Mouse (Mus musculus): ENCODE results near the gene Zfp831.

The Zfp831 gene

DNA sequence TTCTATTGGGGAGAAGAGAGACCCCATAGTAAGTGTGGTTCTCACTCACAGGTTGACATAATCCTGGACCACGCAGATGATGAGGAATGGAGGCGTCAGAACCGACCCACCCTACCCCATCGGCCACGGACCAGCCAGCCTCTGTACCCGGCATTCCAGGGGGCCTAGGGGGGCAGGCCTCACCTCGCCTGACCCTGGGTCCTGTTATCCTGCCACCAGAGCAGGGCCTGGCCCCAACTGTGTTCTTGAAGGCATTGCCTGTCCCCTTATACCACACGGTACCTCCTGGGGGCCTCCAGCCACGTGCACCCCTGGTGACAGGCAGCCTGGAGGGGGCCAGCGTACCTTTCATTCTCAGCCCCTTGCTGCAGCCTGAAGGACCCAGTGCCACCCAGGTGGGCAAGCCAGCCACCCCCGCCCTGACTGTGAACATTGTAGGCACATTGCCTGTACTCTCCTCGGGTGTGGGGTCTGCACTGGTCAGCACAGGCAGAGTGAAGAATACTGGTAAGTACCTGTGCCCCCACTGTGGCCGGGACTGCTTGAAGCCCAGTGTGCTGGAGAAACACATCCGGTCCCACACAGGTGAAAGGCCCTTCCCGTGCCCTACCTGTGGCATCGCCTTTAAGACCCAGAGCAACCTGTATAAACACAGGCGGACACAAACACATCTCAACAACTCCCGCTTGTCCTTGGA, at the start of gene Zfp831:
Gene Zfp831 (plus strand): TSS at position 87 of the 697 bp plus-strand sequence.
- no peak for DNase-seq (ENCODE audit: extremely low read depth, insufficient read length, low spot score)

DNA sequence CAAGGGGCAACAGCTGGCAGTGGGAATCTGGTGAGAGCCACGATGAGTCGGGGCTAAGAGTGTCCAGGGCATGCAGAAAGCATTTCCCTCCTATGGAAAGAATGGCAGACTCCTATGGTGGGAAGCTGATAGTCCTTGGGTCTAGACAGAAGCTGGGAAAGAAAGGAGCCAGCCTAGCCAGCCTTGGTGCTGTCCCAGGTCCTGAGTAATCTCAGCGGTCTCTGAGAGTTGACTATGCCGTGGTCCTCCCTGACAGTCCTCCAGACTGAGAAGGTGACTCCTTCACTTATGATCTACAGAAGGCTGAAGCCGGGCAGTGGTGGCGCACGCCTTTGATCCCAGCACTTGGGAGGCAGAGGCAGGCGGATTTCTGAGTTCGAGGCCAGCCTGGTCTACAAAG, 48.4 kb upstream of the Zfp831 start:
- DNase-seq (ENCODE audit: extremely low read depth, insufficient read length, low spot score), result no peak

DNA sequence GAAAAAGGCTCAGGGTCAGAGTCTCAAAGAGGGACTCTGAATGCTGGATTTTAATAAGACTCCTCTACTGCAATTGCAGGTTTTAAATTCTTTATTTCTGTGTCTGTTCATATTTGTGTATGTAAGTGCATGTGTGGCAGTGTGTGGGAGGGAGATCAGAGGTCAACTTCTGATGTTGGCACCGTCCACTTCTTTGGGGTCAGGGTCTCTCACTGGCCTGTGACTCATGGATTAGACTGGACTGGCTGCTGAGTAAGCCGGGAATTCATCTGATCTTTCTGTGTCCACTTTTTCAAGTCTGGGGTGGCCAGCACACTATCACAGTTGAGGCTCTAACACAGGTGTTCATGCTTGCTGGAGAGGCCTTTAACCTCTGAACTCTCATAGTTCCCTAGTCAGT, 47.7 kb upstream of the Zfp831 start:
- DNase-seq (ENCODE audit: extremely low read depth, insufficient read length, low spot score), result no peak

DNA sequence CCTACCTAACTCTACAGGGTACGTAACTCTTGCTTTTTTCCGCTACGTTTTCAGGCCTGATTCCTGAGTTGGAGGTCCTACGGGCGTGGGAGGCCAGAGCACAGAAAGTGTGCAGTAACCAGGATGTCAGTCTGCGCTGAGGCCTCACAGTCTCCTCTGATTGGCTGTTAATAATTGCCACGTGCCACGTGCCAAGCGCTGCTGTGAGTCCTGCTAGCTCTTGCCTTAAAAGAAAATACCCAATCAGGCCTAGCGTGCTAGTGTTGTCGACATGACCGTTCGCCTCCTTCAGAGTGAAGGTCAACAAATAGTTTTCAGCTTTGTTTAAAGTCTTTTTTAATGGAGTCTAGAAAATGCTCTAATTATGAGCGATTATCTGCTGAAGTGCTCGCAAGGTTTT, 46.9 kb upstream of the Zfp831 start:
- no peak for DNase-seq (ENCODE audit: extremely low read depth, insufficient read length, low spot score)

DNA sequence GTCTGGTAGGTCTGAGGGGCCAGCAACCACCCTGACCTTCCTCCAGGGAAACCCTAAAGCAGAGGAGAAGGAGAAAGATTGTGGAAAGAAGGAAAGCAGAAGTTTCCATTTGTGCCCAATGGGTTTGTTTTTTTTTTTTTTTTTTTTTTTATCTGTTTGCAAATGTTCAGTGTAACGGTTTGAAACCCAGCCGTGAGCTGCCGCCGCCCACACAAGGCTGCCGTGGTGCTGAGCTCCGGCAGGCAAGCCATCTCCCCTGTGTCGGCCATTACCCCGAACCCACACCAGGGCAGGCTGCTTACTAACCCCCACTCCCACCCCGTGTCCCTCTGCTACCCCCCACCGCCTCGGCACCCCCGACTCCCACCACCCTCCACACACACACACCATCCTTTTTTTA, 44.9 kb upstream of the Zfp831 start:
- DNase-seq (ENCODE audit: extremely low read depth, insufficient read length, low spot score), result no peak

DNA sequence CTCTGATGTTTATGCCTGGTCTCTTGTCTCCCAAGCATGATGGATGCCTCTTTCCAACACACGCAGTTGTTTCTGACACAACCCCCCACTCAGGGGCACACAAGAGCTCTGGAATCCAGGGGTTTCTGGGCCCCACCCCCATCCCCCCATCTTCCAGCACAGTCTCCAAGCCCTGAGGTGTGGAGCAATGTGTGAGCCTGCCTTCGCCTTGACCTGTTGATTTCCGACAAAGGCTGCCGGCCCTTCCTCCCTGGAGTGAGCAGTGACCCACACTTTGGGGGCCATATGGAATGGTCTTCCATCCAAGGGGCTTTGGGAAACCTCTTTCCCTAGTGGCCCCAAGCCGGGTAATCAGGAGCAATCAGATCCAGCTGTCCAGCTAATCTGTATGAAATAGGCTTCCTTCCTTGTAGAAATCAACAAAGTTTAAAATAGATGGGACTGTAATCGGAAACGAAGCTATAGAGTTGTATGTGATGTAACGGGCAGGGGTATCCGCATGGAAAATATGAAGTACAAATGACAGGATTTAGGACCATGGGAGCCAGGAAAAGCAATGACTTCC, 44.2 kb upstream of the Zfp831 start:
- no peak for DNase-seq (ENCODE audit: extremely low read depth, insufficient read length, low spot score)

DNA sequence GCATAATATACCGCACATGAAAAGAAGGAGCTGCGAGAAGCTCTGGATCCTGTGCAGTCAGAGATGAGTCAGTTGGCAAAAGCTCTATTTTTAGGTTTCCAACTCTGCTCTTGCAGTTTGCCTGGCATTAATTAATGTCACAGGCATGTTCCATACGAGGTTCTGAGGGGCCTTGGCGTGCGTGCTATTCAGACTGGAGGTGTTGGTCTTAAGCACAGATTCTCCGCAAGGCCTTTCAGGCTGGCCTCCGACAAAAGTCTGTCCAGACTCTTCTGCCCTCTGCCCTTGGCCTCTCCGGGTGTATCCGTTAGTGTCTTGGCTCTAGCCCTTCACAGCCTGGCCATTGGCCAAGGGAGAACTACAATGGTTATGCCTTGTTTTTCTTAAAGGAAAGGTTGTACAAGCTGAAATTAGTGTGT, 43.5 kb upstream of the Zfp831 start:
- no peak for DNase-seq (ENCODE audit: extremely low read depth, insufficient read length, low spot score)

DNA sequence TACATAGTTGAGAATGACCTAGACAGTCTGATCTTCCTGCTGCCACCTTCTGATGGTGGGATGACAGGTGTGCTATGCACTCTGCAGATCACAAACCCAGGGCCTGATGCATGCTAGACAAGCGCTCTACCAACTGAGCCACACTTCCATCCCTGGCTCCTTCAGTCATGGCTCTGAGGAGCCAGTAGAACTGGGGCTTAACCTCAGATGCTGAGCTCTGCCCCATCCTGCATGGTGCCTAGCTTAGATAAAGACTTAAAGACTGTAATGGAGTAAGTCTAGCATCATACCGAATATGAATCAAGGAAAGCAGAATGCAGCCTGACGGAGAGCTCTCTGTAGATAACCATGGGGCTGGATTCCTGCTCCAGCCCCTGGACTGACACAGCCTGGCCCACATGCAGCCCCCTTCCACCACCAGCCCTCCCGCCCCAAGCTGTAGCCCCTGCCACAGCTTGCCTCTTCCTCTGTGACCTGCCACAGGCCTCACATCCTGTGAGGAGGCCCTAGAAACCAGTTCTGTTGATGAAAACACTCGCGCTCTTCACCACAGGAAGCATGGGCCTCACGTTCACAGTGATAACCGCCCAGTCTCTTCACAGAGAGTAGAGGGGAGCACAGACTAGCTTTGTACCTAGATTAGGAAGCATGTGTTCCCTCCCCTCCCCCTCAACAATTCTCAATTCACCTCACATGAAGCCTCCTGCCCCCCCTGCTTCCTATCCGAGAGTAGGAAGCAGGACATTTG, 41.2 kb upstream of the Zfp831 start:
- DNase-seq (ENCODE audit: extremely low read depth, insufficient read length, low spot score), result no peak

DNA sequence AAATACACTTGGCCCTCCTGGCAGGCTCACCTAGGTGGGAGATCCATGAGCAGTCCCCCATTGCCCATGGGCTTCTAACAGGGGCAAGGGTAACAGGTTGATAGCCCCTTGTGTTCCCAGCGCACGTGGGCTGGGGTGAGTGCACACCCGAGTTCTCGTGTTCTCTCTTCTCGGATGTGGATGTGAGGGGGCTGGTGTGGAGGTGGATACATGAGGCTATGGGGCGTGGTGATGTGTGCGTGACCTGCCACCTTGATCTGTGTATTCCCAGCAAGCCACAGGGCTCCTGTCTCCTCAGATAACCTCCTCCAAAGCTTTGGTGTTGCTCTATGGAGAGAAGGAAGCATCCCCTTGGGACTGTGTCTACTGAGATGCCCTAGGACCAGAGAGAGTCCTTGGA, 40.0 kb upstream of the Zfp831 start:
- DNase-seq (ENCODE audit: extremely low read depth, insufficient read length, low spot score), result no peak

DNA sequence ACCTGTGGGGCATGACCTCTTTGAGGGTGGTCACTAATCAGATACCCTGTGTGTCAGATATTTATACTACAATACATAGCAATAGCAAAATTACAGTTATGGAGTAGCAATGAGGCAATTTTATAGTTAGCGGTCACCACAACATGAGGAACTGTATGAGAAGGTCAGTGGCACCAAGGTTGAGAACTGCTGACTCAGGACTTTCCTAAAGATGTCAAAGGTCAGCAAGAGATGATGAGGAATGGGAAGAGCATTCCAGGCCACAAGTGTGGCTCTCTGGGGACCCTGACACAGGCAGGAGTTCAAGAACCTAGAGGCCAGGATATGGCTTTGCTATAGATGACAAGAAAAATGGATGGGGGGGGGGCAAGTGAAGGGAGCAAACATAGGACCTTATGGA, 38.3 kb upstream of the Zfp831 start:
- DNase-seq (ENCODE audit: extremely low read depth, insufficient read length, low spot score), result no peak

DNA sequence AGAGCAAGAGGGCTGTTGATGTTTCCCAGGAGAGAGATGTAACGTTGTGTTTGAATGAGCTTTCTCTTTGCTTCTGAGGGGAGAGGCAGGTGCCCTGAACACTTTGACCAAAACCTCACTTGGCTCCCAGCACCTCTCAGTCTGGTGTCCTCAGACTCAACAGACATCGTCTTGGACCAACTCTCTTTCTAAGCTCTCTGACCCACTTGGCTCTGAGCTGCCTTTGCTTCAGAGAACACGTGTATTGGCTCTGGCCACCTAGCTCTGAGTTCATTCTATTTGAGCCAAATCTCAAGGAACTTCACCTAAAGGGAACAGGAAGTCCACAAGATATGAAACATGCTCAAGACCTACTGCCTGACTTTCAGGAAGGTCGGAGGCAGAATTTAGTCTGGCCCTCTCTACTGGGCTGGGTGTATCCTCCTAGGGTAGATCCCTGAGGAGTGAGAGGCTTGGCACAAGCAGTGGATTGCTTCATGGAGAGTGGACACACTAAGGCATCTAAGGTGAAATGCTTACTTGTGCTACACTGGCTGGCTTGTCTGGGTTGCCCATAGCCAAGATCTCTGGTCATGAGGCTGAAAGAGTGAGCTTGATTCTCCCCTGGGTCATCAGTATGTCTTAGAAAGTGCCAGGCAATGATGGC, 37.8 kb upstream of the Zfp831 start:
- DNase-seq (ENCODE audit: extremely low read depth, insufficient read length, low spot score), result no peak

DNA sequence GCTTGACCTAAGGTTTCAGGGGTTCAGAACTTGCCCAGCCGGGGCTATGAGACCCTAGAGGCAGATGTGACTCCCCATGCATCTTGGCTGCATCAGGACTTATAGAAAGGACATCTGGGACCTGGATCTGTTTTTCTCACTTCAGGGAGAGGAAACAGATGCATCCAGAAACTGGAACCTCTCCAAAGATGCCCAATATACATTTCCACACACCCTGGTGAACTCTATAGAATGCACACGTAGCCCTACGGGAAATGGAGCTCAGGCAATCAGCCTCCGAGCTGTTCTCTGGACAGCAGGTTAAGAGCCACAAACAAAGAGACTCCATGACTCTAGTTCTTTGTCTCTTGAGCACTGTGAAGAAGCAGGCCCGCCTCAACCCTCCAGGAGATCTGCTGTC, 37.0 kb upstream of the Zfp831 start:
- no peak for DNase-seq (ENCODE audit: extremely low read depth, insufficient read length, low spot score)

DNA sequence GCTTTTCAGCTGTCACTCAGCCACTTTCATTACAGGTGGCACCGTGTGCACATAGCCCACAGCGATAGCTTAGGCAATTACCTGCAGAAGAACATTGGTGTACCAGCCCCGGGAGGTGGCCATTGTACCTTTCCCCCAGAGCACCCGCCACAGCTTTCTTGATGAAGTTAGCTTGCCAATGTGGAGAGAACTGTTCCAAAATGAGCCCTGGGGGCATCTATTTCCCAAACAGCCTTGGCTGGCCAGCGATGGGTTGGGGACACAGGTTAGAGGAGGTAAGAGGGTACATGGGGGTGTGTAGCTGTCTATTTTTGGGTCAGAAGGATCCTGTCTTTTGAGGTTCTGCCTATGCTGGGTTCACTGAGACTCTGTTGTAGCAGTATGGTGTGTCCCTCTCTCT, 33.4 kb upstream of the Zfp831 start:
- no peak for DNase-seq (ENCODE audit: extremely low read depth, insufficient read length, low spot score)

DNA sequence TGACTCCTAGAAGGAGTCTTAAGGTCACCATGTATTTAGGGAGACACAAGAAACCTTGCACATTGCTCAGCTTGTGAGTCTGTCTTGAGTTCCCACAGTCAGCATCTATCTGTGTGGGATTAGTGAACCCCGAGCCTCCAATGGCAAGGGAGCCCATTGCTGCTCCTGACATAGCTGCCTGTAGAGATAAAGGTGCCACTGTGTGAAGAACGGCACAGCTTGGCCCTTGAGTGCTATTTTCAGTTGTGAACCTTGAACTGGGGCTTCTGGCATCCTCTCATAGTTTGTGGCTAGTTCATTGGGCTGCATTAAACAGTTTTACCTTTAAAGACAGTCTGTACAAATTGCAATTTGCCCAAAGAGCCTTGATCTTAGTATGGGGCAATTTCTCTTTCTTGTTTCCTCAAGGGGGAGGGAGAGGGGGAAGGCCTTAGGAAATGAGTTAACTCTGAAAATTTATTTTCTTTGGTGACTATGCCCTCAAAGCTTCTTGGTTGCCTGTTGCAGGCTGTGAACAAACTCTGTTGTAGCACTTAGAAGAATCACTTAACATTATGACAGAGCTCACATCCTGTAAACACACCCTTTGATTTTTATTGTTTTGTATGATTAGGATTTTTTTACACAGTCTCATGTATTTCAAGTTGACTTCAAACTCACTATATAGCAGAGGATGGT, 30.8 kb upstream of the Zfp831 start:
- no peak for DNase-seq (ENCODE audit: extremely low read depth, insufficient read length, low spot score)

DNA sequence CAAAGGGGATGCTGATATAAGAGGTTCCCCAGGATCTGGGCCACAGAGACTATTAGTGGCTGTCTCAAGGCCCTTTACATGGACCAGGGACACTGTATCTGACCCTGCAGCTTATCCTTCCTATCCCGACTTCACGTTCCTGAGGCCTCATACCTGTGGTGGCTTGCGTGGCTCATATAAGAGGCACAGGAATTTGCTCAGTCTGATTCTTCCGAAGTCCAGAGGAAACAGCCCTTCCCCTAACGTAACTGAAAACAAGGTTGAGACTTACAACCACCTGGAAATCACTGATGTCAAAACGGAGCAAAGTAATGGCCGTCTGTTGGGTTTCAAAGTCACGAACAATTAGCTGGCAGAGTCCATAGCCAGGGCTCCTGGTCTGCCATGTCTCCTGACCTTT, 30.1 kb upstream of the Zfp831 start:
- no peak for DNase-seq (ENCODE audit: extremely low read depth, insufficient read length, low spot score)

DNA sequence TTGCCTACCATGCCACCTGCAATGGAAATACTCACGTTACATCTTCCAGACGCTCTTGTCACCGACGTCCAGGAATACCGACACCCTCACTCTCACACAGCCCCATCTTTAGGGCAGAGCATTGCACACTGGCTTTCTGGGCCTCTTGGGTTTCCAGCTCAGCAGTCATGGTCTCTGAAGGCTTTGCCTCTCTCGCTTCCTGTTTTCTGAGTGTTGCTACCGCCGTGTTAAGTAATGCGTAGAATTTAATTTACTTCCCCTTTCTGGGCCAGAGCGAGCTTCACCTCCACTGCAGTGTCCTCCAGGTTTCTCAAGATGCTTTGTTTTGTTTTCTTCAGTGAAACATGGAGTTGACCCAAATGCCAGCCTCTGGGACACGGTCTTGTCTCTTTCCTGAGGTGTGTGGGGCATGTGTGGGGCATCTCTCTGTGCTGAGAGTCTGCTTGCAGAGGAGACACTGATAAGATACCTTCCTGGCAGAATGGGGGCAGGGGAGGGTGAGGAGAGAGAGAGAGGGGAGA, 29.4 kb upstream of the Zfp831 start:
- DNase-seq (ENCODE audit: extremely low read depth, insufficient read length, low spot score), result no peak

DNA sequence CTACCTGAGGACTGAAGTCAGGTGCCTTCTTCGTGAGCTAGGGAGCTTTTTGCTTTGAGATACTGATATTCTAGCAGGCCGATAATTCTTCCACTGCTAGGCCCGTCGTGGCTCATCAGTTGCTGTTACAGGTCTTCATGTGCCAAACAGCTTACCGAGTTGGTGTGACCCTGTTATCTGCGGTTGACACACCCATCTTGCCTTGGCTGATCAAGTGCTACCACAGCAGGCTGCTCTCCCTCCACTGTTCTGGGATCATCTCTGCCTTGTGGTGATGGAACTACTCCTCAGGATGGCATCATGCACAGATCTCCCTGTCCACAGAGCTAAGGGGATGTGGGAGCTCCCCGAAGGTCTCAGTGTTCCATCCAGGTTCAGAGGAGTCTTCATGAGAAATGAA, 21.5 kb upstream of the Zfp831 start:
- DNase-seq (ENCODE audit: extremely low read depth, insufficient read length, low spot score), result no peak

DNA sequence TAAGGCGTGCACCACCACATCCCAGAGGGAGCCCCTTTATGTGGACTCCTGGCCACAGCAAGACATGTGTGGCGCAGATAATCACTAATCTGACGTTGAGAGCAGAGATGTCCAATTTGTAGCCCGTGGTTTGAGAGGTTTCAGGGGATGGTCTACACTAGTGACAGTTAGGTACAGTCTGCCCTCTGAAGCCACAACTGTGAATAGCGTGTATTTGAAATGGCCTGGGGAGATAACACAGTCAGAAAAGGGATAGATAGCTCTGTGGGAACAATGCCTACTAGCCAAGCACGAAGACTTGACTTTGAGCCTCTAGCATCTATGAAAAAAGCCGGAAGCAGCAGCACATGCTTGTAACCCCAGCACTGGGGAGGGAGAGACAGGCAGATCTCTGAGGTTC, 18.9 kb upstream of the Zfp831 start:
- DNase-seq (ENCODE audit: extremely low read depth, insufficient read length, low spot score), result no peak

DNA sequence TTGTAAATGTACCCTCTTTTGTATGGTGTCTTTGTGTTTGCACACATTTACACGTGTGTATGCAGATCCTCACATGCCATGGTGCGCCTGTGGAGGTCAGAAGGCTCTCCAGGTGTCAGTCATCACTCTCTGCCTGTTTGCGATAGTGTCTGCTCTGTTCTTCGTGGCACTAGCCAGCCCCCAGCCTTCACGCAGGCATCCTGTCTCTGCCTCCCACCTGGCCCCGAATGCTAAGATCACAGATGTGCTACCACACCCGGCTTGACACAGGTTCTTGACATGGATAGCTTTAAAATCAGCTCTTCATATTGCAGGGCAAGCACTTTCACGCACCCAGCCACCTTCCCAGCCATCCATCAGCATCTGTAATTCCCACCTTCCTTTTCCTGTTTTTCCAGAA, 16.3 kb upstream of the Zfp831 start:
- DNase-seq (ENCODE audit: extremely low read depth, insufficient read length, low spot score), result no peak

DNA sequence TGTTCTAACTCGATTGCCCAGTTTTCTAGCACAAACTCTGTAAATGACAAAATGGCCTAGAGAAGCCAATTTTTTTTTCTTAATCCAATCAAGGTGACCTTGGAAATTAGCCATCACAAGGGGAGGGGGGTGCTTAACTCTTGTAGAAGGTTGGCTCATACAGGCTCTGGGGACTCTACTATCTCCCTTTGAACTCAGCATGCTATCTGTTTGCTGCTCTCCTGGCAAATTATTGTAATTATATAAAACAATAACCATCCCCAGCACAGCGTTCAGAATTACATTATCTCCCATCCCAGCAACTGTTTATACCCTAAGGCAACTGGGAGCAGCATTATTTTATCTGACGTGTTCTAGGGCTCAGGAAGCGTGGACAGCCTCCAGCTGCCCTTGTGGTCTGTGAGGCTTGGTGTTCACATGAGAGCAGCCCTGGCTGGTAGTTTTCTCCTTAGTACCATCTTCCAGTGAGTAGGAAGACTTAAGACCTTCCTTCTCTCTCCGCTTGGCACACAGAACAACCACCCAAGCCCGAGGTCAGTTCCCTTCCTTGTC, 14.0 kb upstream of the Zfp831 start:
- no peak for DNase-seq (ENCODE audit: extremely low read depth, insufficient read length, low spot score)

DNA sequence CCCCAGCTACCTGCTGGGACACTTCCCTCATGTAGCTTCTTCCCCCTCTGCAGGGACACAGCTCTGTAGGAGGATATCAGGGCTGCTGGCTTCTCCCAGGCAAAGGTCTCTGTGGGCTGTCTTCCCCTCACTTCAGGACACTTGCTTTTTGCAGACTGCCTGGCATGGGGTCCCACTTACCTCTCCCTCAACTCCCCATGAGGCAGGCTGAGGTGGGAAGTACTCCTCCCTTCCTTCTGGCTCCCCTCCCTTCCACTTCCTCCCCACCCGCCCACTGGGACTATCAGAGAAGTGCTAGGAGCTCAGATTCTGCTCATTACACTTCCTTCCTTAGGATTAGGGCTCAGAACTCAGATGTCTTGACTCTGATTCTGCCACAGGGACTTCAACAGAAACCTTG, 6.6 kb upstream of the Zfp831 start:
- no peak for DNase-seq (ENCODE audit: extremely low read depth, insufficient read length, low spot score)

Data from 3134 (cell line).